Mouse (Mus musculus): Measurements from ENCODE around the gene Lpin3. TPM values are rescaled to one million over a fixed set of nuclear protein-coding genes. Genes with fewer than 3 reads are reported as not detected.

Lpin3 gene
- polyA plus RNA-seq, 1 experiment from 2014 or later, result 0.98 TPM

DNA sequence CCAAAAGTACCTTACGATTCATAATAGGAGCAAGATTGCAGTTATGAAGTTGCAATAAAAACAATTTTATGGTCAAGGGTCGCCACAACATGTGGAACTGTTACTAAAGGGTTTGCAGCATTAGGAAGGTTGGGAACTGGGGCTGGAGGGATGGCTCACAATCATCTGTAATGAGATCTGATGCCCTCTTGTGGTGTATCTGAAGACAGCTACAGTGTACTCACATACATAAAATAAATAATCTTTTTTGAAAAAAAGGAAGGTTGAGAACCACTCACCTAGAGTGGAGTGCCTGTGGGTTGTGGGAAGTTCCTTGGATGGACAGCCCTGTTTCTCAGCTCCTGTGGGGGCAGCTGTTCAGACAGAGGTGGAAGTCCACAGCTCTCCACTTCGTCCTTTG is 62.0 kb downstream of the Lpin3 start:
- H3K4me1 ChIP-seq, result no peaks in the 10 kb centered on the region
- no peaks in the 10 kb centered on the region for H3K9me3 ChIP-seq (replicated peaks)
- no peak overlapping the region for H3K27ac ChIP-seq
- no peak overlapping the region for H3K4me2 ChIP-seq
- H3K4me3 ChIP-seq, result no peak overlapping the region
- H3K36me3 ChIP-seq, result no peaks in the 10 kb centered on the region; the same call in none of the 2 replicates
- WGBS (ENCODE audit: insufficient replicate concordance), result 57% methylated on average over 3 of the region's 3 CpGs
- no peaks in the 10 kb centered on the region for H3K27me3 ChIP-seq (replicated peaks)
- H3K9ac ChIP-seq, result no peak overlapping the region
- no peak for ATAC-seq

DNA sequence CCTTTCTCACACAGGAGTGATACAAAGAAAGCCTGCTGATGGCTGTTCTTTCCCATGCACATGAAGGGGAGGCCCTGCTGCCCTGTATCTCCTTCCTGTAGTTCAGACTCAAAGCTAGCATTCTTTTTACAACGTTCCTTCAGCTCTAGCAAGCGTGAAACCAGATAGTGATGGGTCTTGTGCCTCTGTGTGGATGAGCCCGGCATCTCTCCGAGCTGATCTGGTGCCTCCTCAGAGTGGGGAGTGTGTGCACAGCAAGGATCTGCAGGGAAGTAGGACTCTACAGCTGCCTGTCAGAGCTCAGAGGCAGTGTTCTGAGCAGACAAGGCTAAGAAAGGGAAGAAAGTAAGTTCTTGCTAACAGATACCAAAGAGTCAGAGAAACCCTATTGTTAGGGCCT is 71.1 kb downstream of the Lpin3 start:
- H3K9ac ChIP-seq, result no peak overlapping the region
- H3K4me2 ChIP-seq, result no peak overlapping the region
- H3K9me3 ChIP-seq (replicated peaks), result no peaks in the 10 kb centered on the region
- H3K36me3 ChIP-seq, result peaks cover 74% of the 10 kb centered on the region
- ATAC-seq, result no peak
- H3K4me3 ChIP-seq, result no peak overlapping the region
- 70% methylated on average over 4 of the region's 4 CpGs for WGBS (ENCODE audit: insufficient replicate concordance)
- no peaks in the 10 kb centered on the region for H3K27me3 ChIP-seq (replicated peaks)
- no peak overlapping the region for H3K27ac ChIP-seq
- no peaks in the 10 kb centered on the region for H3K4me1 ChIP-seq

DNA sequence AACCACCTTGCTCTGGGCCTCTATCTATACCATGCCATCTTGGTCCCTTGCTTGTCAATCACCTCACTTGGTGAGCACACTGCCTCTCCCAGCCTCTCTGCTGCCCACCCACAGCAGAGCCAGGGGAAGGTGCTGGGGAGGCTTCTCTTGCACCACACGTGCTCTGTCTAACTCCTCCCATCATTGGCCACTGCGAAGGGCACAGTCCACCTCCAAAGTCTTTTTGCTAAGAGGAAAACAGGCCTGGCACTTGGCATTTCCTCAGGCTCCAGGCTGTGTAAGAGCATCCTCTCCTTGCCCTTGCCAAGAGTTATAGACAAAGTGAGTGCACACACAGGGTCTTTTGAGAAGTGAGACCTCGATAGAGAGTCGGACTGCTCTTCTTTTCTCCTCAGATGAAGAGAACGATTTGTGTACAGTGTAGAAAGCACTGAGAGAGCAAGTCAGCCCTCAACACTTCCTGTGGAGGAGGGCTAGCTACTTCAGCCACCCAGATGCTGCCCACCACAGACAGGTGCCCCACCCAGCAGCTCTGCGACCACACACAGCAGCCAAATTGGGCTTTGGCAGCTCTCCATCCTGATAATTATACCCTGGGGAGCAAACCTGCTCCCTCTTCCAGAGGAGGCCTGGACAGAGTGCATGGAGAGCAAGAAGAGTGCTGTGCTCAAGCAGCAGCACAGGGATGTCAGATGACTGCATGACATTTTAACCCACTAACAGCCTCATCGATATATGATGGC is 72.8 kb downstream of the Lpin3 start:
- ATAC-seq, result no peak; the same call in 1 of the 2 replicates
- Histone ChIP-seq H3K9me3 (replicated peaks) (no peaks in the 10 kb centered on the region), H3K27ac (no peak overlapping the region), H3K4me2 (no peak overlapping the region), H3K4me3 (no peak overlapping the region), H3K4me1 (no peaks in the 10 kb centered on the region), H3K36me3 (peaks cover 76% of the 10 kb centered on the region), H3K27me3 (replicated peaks) (no peaks in the 10 kb centered on the region), H3K9ac (no peak overlapping the region)
- WGBS (ENCODE audit: insufficient replicate concordance), result 71% methylated on average over 7 of the region's 7 CpGs

DNA sequence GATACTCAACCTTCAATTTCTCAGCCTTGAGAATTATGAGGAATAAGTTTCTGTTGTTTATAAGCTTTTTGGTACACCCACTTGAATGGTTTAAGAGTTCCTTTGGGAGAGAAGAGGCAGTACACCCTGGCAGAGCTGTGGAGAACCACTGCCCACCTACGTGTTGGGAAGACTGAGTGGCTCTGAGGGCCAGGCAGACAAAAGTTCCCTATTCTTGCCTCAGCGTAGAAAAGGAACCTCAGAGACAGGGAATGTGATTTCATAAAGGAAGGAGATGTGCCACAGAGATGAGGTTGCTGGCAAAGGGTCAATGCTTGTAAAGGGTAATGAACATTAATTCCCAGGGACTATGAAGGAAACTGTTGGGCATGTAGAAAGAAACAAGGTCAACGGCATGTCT is 74.1 kb downstream of the Lpin3 start:
- Histone ChIP-seq H3K9ac (no peak overlapping the region), H3K4me1 (no peaks in the 10 kb centered on the region), H3K9me3 (replicated peaks) (no peaks in the 10 kb centered on the region), H3K4me3 (no peak overlapping the region), H3K4me2 (no peak overlapping the region), H3K27me3 (replicated peaks) (no peaks in the 10 kb centered on the region), H3K27ac (no peak overlapping the region), H3K36me3 (peaks cover 69% of the 10 kb centered on the region)
- ATAC-seq, result no peak
- 84% methylated on average over 3 of the region's 3 CpGs for whole genome bisulfite sequencing (ENCODE audit: insufficient replicate concordance)

DNA sequence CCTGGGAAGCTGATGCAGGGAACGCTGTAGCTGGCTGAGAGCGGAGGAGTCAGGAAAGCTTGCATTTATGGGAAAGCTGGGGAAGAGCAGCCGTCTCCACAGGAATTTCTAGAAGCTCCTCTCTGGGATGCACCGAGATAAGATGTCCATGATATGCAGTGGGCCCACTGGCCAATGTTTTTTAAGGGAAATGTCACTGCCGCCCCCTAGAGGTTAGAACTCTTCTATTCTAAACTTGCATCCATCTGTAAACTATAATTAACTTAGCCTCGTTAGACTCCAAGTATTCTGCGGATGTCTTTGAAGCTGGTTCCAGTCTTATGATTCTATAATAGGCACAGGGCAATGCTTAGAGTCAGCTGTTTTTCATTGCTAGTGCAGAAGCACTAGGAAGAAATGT is 74.9 kb downstream of the Lpin3 start:
- no peak overlapping the region for H3K4me3 ChIP-seq
- H3K27ac ChIP-seq, result no peak overlapping the region
- no peak overlapping the region for H3K4me2 ChIP-seq
- no peaks in the 10 kb centered on the region for H3K4me1 ChIP-seq
- no peak for ATAC-seq
- peaks cover 68% of the 10 kb centered on the region for H3K36me3 ChIP-seq
- H3K9ac ChIP-seq, result no peak overlapping the region
- H3K9me3 ChIP-seq (replicated peaks), result no peaks in the 10 kb centered on the region
- no peaks in the 10 kb centered on the region for H3K27me3 ChIP-seq (replicated peaks)
- WGBS (ENCODE audit: insufficient replicate concordance), result 70% methylated on average over 7 of the region's 7 CpGs

Other genes starting within 250 kb of the Lpin3 start
- 83.7 and 87.7 TPM in 2 replicates for gene Top1, start 234.8 kb upstream of the Lpin3 start, polyA plus RNA-seq (2016; fragmentation: Nextera tagmentation; extraction: Ambion mirVana)
- 11.7 and 16.0 TPM in 2 replicates for gene Plcg1, start 149.4 kb upstream of the Lpin3 start, polyA plus RNA-seq (2016; fragmentation: Nextera tagmentation; extraction: Ambion mirVana)
- 2.9 and 3.1 TPM in 2 replicates for gene Zhx3, start 7.7 kb upstream of the Lpin3 start, polyA plus RNA-seq (2016; fragmentation: Nextera tagmentation; extraction: Ambion mirVana)
- gene Emilin3, start 31.7 kb downstream of the Lpin3 start, polyA plus RNA-seq (2016; fragmentation: Nextera tagmentation; extraction: Ambion mirVana), result 0.99 and 1.3 TPM in 2 replicates
- 8.3 and 8.8 TPM in 2 replicates for gene Chd6, start 228.4 kb downstream of the Lpin3 start, polyA plus RNA-seq (2016; fragmentation: Nextera tagmentation; extraction: Ambion mirVana)